Mouse (Mus musculus) layer of hippocampus, adult 9-11 months (tissue): ENCODE measurements around the gene Kcnmb1.

Experiments used
- DNase-seq: peaks from one replicate; pipeline ENCODE4 v3.0.0; 2022

Gene Kcnmb1

DNA sequence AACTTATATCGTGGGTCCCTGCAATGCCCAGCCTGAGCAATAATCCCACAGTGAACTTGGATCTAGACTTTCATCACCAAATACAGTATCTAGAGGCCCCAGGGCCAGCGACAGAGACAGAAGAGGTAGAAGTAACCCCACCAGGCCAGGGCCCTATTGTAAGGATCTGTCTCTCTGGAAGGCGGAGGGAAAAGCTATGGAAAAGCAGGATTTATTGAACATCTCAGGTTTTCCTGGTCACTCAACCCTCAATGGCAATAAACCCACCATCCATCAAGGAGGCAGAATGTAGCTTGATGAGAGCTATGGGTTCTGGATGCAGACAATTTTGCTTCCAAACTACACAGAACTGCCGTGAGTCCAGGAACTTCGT lies 39.8 kb downstream of the Kcnmb1 start:
- DNase-seq: no peak

DNA sequence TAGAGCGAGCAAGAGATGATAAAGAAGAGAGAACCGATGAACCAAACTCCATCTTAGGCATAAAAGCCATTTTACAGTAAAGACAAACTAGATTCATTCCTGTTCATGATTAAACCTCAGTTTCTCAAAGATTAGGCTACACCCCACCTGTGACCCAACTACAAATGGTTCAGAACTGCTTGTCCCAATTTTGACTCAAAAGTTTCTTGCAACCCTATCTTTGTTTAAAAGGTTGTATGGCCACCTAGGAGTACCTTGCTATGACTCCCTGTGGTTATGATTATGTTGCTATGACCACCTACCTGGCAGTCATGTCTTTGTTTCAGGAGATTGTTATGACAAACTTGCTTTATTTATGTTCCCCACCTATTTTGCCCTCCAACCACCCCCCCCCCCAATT lies 44.8 kb downstream of the Kcnmb1 start:
- no peak for DNase-seq

DNA sequence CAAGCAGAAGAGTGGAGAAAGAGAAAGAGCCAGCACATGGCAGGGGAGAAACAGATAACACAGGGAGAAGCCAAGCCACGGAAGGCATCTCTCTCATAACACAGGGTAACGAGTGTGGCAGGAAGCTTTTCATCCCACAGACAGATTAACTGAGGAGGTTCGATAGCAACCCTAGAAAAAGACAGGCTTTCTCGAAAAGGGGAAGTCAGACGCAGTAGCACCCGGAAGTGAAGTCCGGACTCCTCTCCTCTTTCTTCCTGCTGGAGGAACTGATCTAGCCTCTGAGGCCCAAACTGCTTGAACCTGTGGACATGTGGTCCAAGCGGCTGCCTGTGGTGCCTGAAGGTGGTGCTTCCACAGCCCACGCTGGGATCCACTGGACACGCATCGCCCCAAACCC lies 45.4 kb downstream of the Kcnmb1 start:
- peak; percentile 31 for DNase-seq

DNA sequence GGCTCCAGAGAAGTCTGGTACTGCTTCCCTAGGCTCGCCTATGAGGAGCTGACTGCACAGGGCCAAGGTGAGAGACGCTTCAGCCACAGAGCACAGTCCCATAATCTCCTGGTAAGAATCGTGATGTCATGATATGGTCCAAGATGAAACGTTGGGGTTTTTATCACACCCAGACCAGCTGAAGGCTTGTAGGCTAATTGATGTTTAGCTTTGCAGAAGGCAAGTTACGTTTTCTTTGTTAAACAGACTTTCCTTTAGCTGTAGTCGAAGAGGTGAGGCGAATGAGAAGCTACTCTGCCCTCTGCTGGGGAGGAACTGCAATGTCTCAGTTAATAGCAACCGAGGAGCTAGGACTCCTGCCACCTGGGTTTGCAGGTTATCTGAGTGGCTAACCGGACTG lies 45.9 kb downstream of the Kcnmb1 start:
- DNase-seq: peak; percentile 38

DNA sequence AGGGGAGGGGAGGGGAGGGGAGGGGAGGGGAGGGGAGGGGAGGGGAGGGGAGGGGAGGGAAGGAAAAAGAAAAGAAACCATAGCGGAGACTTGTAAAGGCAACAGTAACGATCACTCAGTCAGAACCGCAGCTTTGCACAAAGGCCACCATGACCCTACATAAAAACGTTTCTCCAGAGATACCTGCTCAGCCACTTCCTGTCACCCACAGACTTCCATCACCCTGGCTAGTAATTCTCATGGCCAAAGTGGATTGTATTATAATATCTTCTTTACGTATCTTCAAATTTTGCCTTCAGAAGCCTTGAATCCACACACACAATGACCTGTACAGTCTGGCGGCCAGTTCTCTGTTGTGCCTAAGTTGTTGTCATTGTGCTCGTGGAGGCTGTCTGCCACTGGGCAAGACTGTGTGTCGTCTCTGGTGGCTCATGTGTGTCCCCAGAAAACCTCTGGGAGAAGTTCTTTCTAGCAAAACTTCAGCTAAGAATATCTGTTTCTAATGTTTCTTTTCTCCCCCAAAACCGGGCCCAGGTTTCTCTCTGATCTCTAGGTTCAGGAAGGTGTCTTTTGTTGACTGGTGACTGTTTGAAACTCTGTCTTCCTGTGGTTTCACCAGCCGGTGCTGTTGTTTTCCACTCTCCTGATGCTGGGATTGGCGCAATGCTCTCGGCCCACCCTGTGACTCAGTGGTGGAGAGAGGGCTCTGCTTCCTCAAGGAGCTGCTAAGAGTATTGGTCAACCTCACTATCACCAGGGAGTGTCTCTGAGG lies 46.7 kb downstream of the Kcnmb1 start:
- DNase-seq: no peak

DNA sequence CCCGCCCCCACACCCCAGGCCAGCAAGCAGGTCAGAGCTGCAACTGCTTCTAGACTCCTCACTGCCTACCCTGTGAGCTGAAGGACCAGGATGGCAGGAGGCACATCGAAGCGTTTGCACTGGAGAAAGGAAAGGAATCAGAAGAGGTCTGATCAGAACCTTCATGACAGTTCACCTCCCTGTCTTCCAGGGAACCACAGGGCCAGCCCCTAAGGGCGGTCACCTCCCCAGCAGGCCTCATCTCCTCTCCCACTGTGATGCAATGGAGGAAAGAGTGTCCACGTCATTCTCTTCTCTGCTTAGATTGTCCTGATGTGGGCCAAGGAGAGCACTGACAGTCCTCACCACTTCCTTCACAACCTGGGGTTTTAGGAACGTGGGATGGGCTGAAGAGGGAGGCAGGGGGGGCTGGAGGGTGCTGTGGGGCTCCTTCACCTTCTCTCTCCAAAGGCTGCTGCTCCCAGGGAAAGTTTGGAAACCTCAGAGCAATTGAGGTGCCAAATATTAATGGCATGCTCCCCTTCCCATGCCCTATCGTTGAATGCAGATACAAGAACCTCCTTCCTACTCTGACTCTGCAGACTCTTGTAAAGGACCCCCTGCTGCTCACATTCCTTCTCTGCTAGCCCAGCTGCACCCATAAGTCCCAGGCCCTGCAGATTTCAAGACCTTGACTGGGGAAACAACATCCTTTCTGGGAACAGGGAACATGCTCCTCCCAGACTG lies 47.5 kb downstream of the Kcnmb1 start:
- DNase-seq: peak; percentile 8

DNA sequence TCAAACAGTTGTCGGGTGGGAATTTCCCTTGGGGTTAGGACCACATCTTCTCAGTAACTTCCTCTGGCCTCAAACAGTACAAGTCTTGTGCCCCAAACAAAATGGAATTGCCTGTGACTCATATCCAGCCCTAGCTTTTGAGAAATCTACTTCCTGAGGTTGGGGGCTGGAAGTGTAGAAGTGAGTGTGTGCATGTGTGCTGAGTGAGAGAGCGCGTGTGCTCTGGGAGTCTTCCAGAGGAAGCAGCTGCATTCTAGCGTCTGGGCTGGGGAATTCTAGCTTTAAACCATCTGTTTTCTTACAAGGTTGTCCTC lies 48.0 kb downstream of the Kcnmb1 start:
- DNase-seq: peak; percentile 50

DNA sequence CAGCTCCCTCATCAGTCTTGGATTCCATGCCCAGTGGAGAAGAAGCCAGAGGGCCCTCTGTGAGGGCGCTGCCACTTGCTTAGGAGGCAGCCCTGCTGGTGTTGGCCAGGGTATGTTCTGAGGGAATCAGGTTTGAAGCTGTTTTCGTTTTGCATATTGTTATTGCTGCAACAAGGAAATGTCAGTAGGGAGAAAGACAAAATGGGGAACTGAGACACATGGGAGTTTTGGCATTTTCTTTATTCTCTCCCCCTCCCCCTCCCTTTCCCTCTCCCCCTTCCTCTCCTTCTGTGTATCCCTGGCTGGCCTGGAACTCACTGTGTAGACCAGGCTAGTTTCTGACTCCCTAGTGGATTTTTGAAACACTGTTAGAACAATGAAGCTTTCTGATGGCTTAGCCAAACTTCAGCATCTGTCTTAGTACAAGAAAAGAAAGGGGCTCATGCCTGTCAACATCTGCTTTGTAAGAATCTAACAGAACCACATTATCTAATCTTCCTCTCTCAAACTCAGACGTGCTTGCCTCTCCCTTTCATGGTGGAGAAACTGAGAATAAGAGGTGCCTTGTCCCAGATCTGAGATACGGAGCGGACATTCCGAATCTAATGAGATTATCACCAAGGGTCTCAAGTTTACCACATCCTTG lies 49.3 kb downstream of the Kcnmb1 start:
- no peak for DNase-seq
